Mouse (Mus musculus): ENCODE measurements around the gene 9530003J23Rik.
"Not testable (repeated sequence)": the region's sequence is repeated elsewhere in the genome, so short reads cannot be mapped to it uniquely, and the experiment has no call there.

Gene 9530003J23Rik

GRCm38 (mm10) chr10:117238603-117239002, at the start of gene 9530003J23Rik:
9530003J23Rik (minus strand) TSS chr10:117238703.
- DNase-seq: no peak

DNA sequence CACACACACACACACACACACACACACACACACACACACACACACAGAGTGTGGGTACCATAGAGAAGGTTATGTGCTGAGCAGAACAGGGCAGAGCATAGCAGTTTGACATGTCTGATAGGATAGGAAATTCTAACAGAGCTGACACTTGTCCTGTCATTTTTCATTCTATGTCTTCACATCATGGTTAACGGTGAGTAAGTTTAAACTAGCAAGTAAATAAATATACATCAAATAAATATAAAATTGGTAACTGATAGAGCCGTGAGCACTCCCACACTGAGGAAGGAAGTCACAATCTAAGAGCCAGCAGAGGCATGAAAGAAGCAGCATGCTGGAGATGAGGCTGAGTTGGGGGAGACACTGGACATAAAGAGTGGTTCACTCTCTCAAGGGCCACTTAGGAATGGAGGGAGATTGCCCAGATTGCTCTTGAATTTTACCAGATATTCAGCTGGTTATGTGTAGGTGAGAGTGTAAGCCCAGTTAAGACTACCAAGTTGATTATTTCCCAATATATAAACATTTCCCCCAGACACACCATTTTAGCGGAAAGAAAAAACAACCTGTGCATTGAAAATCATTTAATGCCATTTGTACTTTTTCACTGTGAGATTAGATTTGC, 48.8 kb upstream of the 9530003J23Rik start:
- DNase-seq: no peak

- DNase-seq: no peak
Measured at GRCm38 (mm10) chr10:117286366-117286970, 48.0 kb upstream of the 9530003J23Rik start.

DNA sequence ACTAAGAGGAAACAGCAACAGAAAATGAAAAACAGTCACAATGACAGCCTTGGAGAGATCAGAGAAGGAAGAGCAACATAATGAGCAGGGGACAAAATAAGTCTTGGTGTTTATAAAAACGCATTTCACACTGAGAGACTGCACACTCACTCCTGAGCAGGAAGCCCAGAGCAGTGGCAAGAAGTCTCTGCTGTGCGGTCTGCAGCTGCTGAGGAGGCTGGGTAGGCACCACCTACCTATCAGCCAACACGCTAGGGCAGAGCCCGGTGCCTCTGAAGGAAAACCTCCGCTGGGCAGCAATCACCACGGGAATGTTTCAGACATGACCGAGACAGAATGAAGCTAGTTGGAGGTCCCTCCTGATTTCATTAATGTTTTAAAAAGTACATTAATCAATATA, 47.1 kb upstream of the 9530003J23Rik start:
- not testable (repeated sequence) for DNase-seq

DNA sequence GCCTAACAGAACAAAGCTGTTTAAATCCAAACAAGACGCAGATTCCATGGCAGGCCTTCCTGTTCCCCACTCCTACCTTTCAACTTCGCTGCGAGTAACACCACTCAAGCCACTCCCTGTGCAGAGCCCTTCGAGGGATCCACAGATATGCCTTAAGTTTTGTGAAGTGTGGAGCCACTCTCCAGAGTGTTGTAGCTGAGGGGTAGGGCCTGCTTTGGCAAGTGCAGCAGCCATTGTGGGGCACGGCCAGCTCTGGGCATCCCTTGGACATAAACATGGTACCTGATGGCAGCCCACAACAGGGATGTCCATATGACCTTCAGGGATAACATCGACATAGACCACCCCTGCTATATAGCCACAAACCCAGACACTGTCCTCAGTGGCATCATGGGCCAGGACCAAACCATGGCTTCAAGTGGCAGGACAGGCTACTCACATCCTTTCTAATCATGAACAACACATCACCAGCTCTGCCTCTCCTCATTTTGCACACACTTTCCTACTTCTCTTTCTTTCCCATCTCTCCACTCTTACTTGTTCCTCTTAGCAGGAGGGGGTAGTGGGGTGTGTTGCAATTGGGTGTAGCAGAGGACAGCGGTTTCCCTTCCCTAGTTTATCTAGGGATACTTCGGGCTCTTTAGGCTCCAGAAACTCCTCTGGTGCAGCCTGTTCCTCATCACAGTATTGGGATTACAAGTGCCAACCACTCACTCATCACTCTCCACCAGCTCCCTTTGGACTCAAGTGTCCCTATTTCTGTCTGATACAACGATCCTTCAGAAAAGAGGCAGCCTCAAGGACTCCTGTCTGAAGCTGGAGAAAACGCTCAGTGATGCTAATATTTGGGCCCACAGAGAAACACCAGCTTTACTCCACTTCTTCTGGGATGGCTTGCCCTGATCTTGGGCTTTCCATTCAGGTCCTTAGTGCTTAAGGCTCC, 46.3 kb upstream of the 9530003J23Rik start:
- no peak for DNase-seq

DNA sequence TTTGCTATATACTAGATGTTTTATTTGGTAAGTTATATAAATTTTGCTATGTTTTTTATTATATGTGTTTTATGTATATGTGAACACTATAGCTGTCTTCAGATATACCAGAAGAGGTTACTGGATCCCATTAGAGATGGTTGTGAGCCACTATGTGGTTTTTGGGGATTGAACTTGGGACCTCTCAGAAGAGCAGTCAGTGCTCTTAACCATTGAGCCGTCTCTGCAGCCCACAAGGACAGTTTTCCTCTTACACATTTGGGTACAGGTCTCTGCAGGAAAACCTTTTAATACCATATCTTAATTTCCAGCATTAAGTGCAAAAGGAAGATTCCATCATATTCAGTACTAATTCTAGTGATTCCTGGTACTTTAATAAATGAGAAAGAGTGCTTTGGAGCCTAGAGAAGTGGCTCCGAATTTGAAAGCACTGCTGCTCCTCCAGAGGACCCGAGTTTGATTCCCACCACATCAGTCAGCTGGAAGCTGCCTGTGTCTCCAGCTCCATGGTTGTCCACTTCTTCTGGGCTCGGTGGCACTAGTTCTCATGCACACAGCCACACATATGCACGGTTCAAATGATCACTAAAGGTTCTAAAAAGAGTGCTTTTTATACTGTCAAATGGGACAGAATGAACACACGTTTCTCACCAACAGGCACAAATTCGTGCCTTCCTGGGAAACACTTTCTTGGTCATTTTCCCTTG, 45.5 kb upstream of the 9530003J23Rik start:
- no peak for DNase-seq

DNA sequence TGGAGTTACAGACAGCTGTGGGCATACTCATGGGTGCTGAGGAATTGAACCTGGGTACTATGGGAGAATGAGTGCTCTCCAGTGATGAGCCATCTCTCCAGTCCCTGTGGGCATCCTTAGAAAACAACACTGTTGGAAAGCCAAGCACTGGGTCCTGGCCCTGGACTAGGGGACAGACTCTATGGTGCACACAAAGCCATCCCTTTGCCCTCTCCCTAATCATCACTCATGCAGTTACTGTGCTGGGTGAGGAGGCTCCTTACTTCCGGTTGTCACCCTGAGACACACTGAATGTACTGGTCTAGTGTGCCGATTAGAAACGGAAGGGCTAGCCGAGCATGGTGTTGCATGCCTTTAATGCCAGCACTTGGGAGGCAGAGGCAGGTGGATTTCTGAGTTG, 44.7 kb upstream of the 9530003J23Rik start:
- not testable (repeated sequence) for DNase-seq

GRCm38 (mm10) chr10:117282551-117282950, 44.0 kb upstream of the 9530003J23Rik start:
- DNase-seq: no peak

DNA sequence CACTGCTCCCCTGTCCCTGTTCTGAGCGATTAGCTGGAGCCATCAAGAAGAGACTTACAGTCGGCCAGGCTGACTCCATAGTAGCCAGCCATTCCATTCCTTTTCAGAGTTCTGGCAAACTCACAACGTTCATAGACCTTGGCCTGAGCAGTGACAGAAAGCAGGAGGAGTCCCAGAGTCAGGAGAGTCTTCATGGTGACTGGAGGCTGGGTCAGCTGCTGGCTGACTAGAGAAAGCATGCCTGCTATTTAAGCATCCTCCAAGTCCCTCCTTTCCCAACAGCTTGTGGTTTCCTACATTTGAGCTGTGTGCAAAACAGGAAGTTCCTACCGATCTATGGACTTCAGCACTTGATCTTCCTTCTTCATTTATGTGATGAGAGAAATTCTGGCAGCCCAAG, 43.5 kb upstream of the 9530003J23Rik start, which contains the start of gene Lyz2:
Gene Lyz2 (minus strand): TSS at position 273 of the 400 bp plus-strand sequence.
- no peak for DNase-seq

DNA sequence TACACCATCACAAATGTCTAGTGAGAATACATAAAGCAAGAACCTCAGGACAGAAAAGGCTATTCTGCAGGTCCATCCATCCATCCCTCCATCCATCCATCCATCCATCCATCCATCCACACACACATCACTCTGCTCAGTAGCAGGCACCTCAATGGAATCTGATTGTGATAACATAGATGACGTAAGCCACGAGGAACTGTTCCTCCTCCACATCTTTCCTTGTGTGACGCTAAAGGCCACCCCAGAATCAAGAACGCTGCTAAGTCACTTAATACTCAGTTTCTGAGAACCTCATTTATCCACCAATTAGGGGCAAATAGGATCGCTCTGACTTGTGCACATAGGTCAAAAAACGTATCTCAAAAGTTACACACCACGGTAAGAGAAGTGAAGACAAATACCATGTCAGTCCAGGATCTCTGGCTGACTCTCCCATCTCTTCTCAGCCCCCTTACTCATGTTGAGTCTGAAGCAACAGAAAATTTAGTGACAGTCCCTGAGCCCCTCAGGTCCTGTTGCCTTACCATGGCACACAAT, 42.9 kb upstream of the 9530003J23Rik start:
- no peak for DNase-seq

DNA sequence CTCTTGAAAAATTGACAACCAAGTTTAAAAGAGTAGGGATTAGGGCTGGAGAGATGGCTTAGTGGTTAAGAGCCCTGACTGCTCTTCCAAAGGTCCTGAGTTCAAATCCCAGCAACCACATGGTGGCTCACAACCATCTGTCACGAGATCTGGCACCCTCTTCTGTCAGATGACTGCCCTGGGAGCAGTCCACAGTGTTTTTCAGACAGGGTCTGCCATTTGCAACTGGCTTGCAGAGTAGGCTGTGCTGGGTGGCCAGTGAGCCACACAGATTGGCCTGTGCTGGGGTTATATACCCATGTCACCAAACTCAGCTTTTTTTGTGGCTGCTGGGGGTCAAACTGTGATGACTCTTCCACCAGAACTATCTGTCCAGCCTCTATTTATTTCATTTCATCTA, 41.5 kb upstream of the 9530003J23Rik start:
- no peak for DNase-seq

DNA sequence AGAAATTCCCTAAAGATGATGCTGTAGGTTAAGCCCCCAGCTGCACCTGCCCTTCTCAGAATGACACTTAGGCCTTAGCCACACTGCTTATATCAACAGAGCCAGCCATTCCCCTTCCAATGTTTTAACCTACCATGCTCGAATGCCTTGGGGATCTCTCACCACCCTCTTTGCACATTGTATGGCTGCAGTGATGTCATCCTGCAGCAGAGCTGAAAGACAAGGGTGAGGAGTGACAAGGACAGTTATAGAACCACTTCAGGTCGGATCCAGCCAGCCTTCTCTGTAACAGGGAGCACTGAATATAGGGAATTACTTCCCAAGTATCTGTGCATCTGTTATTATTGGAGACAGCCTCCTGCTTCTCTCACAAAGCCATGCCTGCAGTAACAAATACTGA, 40.0 kb upstream of the 9530003J23Rik start:
- not testable (repeated sequence) for DNase-seq

GRCm38 (mm10) chr10:117277779-117278178, 39.3 kb upstream of the 9530003J23Rik start:
- not testable (repeated sequence) for DNase-seq

- no peak for DNase-seq
Measured at GRCm38 (mm10) chr10:117275681-117276369, 37.3 kb upstream of the 9530003J23Rik start.

GRCm38 (mm10) chr10:117274645-117275044, 36.1 kb upstream of the 9530003J23Rik start:
- DNase-seq: not testable (repeated sequence)

DNA sequence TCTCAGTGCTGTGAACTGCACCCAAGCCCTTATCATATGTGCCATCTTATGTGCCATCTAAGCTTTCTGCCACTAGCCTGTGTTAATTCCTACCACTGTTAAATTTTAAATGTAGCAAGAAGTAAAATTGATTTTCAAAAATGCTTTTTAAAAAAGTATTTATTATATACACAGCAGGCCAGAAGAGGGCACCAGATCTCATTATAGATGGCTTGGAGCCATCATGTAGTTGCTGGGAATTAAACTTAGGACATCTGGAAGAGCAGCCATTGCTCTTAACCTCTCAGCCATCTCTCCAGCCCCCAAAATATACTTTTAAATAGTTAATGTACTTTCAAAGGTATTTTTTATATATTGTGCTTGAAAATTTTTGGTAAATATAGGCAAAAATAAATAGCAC, 33.5 kb upstream of the 9530003J23Rik start:
- peak; percentile 42 for DNase-seq

GRCm38 (mm10) chr10:117259870-117260269, 21.4 kb upstream of the 9530003J23Rik start:
- no peak for DNase-seq

DNA sequence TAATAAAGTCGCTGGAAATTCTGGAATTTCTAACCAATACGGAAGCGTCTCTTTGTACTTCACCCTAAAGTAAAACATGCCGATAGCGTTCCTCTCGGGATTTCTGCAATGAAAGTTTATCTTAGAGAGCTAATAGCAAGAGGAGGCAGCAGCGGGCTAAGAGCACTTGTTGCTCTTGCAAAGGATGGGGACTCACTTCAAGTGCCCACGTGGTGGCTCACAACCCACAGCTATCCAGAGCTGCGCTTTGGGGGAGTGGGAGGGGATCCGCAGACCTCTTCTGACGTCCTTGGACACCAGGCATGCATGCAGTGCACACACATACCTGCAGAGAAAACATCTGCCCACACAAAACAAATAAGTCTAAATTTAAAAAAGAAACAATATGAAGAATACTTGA, 2.6 kb downstream of the 9530003J23Rik start:
- no peak for DNase-seq

- no peak for DNase-seq
Measured at GRCm38 (mm10) chr10:117234825-117235224, 3.7 kb downstream of the 9530003J23Rik start.

- DNase-seq: peak; percentile 22
Measured at GRCm38 (mm10) chr10:117229826-117230225, 8.7 kb downstream of the 9530003J23Rik start.

- no peak for DNase-seq
Measured at GRCm38 (mm10) chr10:117226002-117226401, 12.5 kb downstream of the 9530003J23Rik start.

- peak; percentile 28 for DNase-seq
Measured at GRCm38 (mm10) chr10:117225094-117225493, 13.4 kb downstream of the 9530003J23Rik start.
